Mouse (Mus musculus) urinary bladder, postnatal 10 days (tissue): ENCODE results near the gene Zfp324.
"Not testable (repeated sequence)": the region's sequence is repeated elsewhere in the genome, so short reads cannot be mapped to it uniquely, and the experiment has no call there.

Experiments used
- DNase-seq: peaks from one replicate; pipeline ENCODE4 v3.0.0; 2022; ENCODE audit warnings: low spot score

Gene Zfp324

DNA sequence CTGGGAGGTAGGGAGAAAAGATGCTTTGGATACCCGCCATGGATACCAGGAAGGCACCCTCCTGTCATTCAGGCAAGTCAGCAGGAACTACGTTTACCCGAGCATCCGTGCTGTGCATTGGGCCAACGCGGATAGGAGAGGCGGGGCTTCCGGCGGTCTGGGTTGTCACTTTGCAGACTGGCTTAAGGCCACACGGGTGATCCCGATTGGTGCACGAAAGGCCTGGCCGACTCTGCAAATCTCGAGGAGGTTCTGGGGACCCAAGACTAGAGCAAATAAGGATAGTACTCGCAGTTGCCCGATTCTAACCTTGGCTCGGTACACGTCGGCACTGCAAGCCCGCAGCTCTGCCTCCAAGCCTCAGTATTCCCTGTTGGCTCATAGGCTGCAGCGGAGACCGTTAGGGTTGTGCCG lies at the start of gene Zfp324:
Zfp324 (plus strand) TSS at position 161 of the 414 bp plus-strand sequence.
- peak; percentile 48 for DNase-seq

DNA sequence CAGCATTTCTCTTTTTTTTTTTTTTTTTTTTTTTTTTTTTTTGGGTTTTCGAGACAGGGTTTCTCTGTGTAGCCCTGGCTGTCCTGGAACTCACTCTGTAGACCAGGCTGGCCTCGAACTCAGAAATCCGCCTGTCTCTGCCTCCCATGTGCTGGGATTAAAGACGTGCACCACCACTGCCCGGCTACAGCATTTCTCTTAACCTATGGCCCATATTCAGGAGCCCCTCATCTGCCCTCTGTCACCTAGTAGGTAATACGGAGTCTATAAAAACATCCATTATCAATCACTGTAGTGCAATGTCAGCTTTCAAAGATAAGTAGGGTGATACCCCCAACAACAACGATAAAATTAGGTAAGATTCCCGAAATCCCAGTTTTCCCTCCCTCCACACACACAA lies 45.1 kb upstream of the Zfp324 start:
- not testable (repeated sequence) for DNase-seq

- DNase-seq, result no peak
Observed at GRCm38 (mm10) chr7:12921318-12921704, 44.3 kb upstream of the Zfp324 start.

DNA sequence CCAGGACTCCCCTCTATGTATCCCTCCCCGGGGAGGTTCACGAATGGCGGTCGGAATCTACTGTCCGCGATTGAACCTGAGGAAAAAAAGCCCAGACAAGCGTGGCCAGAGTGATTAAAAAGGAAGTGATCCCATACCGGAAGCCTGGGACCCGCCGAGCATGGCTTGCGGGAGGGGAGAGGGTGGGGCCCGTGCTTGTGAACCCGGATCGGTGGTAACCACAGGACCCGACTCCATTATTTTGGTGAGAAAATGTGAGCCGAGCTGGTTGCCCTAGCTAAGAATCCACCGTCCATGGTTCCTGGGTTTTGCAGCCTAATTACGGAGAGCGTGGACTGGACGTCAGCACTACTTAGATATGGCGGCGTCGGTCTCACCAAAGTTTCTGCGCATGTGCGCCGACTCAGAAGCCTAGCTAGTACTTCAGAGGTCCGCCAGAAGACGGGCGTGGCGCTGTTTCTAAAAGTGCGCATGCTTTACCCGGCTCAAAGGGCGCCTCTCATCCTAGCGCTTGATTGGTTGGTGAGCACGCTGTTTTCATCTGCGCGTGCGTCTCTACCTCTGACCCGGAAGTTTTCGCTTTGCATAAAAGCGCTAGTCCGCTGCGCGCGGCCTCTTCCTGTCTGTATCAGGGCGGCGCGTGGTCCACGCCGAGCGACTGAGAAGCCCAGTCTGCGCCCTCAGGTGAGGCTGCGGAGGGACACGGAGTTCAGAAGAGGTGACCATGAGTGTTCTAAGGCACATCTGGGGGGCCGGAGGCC lies 43.8 kb upstream of the Zfp324 start, which contains the start of gene Rps5:
Rps5 (plus strand) TSS at position 586 of the 761 bp plus-strand sequence.
- DNase-seq, result peak; percentile 96

DNA sequence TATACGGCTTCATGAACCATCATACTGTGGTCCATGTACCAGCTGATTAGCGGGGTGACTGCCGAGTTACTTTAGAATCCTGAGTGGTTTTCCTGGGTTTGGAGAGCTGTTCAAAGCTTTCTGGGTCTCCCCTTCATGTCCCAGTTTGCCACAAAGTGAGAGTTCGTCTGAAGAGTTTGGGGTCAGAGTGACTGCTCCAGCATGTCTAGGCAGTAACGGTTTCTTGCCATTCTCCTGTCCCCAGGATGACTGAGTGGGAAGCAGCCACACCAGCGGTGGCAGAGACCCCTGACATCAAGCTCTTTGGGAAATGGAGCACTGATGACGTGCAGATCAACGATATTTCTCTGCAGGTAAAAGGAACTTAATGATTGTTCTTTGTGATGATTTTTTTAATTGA lies 42.9 kb upstream of the Zfp324 start:
- DNase-seq, result no peak

DNA sequence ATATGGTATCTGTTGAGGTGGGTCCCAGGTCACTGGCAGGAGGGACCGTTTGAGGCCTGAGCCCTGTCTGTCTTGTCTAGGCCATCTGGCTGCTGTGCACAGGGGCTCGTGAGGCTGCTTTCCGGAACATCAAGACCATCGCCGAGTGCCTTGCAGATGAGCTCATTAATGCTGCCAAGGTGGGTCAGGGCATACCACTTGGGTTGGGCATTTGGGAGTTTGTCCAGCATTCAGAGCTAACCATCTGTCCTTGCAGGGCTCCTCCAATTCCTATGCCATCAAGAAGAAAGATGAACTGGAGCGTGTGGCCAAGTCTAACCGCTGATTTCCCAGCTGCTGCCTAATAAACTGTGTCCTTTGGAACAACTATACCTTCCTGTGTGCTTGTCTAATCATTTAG lies 39.3 kb upstream of the Zfp324 start:
- DNase-seq, result no peak

GRCm38 (mm10) chr7:12927191-12927680 lies 38.4 kb upstream of the Zfp324 start, which contains the start of gene Rnf225:
TSS of gene Rnf225 (plus strand) at chr7:12927416.
- peak; percentile 29 for DNase-seq

GRCm38 (mm10) chr7:12927693-12928589 lies 37.7 kb upstream of the Zfp324 start:
- DNase-seq, result no peak

DNA sequence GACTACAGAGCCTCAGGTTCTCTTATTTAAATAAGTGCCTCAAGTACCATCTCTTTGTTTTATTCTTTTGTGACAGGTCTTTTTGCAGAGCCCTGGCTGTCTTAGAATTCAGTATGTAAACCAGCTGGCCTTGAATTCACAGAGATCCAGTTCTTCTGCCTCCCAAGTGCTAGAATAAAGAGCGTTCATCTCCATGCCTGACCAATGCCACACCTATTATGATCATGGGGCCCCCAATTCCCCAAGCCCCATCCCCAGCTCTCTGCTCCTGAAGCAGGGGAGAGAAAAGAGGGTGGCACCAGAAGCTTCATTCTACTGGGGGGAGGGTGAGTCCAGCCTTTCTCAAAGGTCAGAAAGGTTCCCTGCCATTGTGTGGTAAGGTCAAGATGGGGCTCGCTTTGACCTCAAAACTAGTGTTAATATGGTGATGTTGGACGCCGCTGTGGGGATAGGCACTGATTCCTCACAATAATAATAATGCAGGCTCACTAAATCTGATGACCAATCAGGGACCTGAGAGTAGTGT lies 32.0 kb upstream of the Zfp324 start:
- no peak for DNase-seq

DNA sequence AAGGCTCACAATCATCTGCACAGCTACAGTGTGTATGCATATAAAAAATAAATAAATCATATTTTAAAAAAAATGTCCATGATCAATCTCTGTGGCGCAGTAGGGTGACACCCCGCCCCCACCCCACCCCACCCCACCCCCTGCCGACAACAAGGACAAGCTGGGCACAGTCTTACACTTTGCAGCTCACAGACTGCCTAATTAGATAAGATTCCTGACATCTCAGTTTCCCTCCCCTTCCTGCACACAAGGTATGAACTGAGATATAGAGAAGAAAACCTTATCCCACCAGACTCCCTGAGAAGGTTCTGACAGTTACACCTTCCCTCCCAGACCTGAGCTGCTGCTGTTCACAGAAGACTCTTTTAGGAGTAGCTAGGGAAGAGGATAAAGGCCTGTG lies 30.8 kb upstream of the Zfp324 start:
- no peak for DNase-seq

DNA sequence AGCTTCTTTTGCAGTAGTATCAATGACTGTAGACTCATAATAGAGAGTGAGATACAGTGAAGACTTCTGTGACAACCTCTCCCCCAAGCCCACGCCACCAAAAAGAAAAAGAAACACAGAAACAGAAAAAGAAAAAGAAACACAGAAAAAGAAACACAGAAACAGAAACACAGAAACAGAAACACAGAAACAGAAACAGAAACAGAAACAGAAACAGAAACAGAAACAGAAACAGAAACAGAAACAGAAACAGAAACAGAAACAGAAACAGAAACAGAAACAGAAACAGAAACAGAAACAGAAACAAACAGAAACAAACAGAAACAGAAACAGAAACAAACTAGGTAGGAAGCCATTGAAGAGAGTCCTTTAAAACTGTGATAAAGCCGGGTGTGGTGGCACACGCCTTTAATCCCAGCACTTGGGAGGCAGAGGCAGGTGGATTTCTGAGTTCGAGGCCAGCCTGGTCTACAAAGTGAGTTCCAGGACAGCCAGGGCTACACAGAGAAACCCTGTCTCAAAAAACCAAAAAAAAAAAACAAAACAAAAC lies 28.3 kb upstream of the Zfp324 start:
- DNase-seq, result not testable (repeated sequence)

- no peak for DNase-seq
Observed at GRCm38 (mm10) chr7:12940599-12940998, 25.0 kb upstream of the Zfp324 start.

DNA sequence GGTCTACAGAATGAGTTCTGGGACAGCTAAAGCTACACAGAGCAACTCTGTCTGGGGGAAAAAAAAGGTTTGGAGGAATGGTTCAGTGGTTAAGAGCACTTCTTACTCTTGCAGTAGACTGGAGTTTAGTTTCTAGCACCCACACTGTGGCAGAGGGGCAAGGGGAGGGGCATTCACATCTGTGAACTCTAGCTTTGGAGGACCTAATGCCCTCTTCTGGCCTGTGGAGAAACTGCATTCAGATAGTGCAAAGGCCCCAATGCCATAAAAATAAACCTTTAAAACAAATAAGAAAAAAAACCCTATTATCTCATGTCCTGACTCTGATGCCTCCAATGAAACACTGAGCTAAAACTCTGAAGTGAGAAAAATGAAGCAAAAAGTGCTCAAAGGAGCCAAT lies 22.1 kb upstream of the Zfp324 start:
- no peak for DNase-seq

DNA sequence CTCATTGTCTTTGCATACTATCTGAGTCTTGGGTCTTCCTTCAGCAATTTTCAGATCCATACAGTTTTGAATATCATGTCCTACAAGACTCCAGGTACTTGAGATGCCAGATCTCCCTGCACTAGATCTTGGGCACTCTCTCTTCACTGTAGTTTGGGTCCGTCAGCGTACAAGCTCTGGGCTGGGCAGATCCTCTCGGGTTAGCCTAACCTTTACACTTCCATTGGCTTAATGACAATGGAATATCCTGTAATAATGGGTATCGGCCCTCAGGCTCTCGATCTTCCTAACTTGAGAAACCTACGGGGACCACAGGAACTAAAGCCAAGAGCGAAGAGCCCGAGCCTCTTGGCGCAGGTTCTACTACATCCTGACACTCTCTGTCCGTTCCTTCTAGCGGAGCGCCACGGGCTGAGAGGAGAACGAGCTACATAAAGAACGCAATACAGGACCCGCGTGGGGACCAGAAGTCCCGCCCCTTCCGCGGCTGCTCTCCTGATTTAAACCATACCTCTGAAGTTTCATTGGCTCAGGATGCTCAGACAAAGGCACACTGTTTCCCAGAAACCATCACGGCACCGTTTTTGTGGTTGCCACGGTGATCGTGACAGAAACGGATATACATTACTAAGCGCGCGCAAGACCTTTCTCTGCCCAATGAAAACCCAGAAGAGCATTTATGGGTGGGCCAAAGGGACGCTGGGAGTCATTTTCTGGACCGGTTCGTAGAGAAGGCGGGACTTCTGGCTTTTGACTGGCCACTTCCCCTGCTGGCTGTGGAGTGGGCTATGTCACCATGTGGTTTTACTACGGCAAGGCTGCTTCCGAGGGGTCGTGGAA lies 16.4 kb upstream of the Zfp324 start:
- DNase-seq, result peak; percentile 73

- no peak for DNase-seq
Observed at GRCm38 (mm10) chr7:12949872-12950229, 15.8 kb upstream of the Zfp324 start.

DNA sequence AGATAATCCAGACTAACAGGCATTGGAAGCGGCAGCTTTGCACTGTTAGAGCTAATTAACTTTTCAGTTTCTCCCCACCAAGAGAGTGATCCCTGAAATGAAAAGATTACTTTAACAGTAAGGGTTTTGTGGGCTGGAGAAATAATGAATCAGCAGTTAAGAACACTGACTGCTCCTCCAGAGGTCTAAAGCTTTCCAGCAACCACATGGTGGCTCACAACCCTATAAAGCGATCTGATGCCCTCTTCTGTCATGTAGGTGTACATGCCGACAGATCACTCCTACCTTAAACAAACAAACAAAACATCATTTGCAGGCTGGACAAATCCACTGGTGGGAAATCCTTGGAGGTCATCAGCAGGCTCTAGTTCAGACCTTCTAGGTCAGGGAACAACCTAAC lies 10.7 kb upstream of the Zfp324 start:
- no peak for DNase-seq

GRCm38 (mm10) chr7:12957511-12957910 lies 8.1 kb upstream of the Zfp324 start:
- DNase-seq, result no peak

DNA sequence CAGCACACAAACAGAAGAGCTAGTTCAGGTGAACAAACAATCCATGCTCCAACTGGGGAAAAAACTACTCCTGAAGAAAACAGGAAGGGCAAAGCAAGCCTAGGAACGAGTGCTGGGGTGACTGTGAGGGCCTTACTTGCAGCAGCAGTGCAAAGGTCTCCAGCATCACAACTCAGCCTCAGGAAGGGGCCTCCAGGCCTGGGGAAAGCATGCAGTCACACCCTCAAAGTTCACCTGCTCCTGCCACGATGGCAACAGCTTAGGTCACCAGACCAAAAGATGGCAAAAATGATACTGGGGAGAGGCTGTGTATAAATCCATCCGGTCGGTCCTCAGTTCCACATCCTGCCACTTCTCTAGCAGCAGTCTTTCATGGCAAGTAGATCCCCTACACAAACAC lies 6.7 kb upstream of the Zfp324 start:
- no peak for DNase-seq

DNA sequence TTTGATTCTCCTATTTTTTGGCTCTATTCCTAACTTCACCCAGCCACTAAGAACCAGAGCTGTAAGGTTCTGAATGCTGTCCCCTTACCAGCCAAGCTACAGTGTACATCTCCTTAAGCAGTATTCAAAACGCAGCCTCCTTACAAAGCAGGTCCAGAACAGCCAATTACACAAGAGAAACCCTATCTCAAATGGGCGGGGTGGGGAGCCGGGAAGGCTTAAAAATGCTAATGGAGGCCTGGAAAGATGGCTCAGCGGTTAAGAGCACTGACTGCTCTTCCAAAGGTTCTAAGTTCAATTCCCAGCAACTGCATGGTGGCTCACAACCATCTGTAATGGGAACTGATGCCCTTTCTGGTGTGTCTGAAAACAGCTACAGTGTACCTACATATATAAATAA lies 5.9 kb upstream of the Zfp324 start:
- DNase-seq, result no peak

GRCm38 (mm10) chr7:12961511-12962141 lies 4.0 kb upstream of the Zfp324 start:
- no peak for DNase-seq
